Mouse (Mus musculus) heart, adult 2 months (tissue): ENCODE data around the gene Fkbp10. TPM values are rescaled to one million over a fixed set of nuclear protein-coding genes. Genes with fewer than 3 reads are reported as not detected.
A peak's percentile ranks its signal among the peaks of the same experiment; 100 is the strongest.

Source experiments
- DNase-seq, 2 experiments: peaks; one replicate each; pipeline ENCODE4 v3.0.0; 2021
- H3K27ac ChIP-seq: fragments of 200-600 bp; 2 replicates; pipeline ENCODE4 v1.8.1; 2022
- H3K27me3 ChIP-seq: fragments of 200-500 bp; 2 replicates; pipeline ENCODE4 v1.6.1; 2012; ENCODE audit warnings: mild to moderate bottlenecking, low read length, inconsistent platforms, mixed read lengths; ENCODE audit not compliant: control insufficient read depth, insufficient read depth
- H3K36me3 ChIP-seq: fragments of 200-500 bp; 2 replicates; pipeline ENCODE4 v1.6.1; 2012; ENCODE audit warnings: low read length, inconsistent platforms; ENCODE audit not compliant: control insufficient read depth, insufficient read depth
- H3K4me1 ChIP-seq: fragments of 200-500 bp; 2 replicates; pipeline ENCODE4 v1.6.1; 2011; ENCODE audit warnings: low read length; ENCODE audit not compliant: control insufficient read depth, insufficient read depth
- H3K4me3 ChIP-seq: fragments of 200-600 bp; 2 replicates; pipeline ENCODE4 v1.8.1; 2022
- H3K79me2 ChIP-seq: fragments of 200-500 bp; replicated peaks from 2 replicates; pipeline ENCODE4 v1.6.1; 2012; ENCODE audit warnings: mild to moderate bottlenecking, inconsistent platforms, low read length, moderate library complexity, mixed read lengths; ENCODE audit not compliant: control insufficient read depth, insufficient read depth
- H3K9ac ChIP-seq: fragments of 200-500 bp; 2 replicates; pipeline ENCODE4 v1.6.1; 2012; ENCODE audit warnings: low read depth, mild to moderate bottlenecking, control low read depth, inconsistent platforms, low read length, mixed read lengths
- CTCF ChIP-seq: fragments of 200-600 bp; IDR thresholded peaks from 2 replicates; pipeline ENCODE4 v1.8.1; 2022; ENCODE audit warnings: antibody characterized with exemption, mild to moderate bottlenecking, moderate library complexity
- EP300 ChIP-seq: fragments of 200-500 bp; IDR thresholded peaks from 2 replicates; pipeline ENCODE4 v1.6.1; 2011; ENCODE audit warnings: low read depth, low read length, control low read depth; ENCODE audit not compliant: insufficient read depth
- POLR2A ChIP-seq: fragments of 200-500 bp; IDR thresholded peaks from 2 replicates; pipeline ENCODE4 v1.6.1; 2011; ENCODE audit warnings: mild to moderate bottlenecking, low read depth, low read length, control low read depth; ENCODE audit not compliant: insufficient read depth
- WGBS: fragments of 180-500 bp; shearing (Covaris S2); methylation state at CpG from one replicate; pipeline ENCODE4 v1.1.7; 2018; 5-methylcytosine and 5-hydroxymethylcytosine counted together
- intact Hi-C: fragments of 180-260 bp; cut with DNase I; formaldehyde crosslinking; loops from one replicate; pipeline ENCODE4 v1.15.1; 2025
- long read RNA-seq: library from polyadenylated mRNA; stranded (forward); transcript quantifications from one replicate; pipeline ENCODE4 v2.0.0, GENCODE M21; 2021
- polyA plus RNA-seq: library from polyadenylated mRNA; depleted of rRNA; stranded (reverse); fragments of >200 nt; gene quantifications from 2 replicates; pipeline ENCODE4 v1.2.3, GENCODE M21; 2012; rRNA removed
- total RNA-seq, 2 experiments: library from RNA; stranded (reverse); gene quantifications; 2 replicates each; pipeline ENCODE4 v1.2.3; 2021

The Fkbp10 gene
- total RNA-seq (1 to 10 TPM; 7.4 to 7.5 TPM), polyA plus RNA-seq (24.8 and 35.6 TPM in 2 replicates)
- long read RNA-seq, partial matches to known transcripts, result 2 of 6 reads
- long read RNA-seq, other reads (novel, unspliced or antisense), result 0 of 6 reads

- TF ChIP-seq CTCF (no peak), POLR2A (peak; percentile 59), EP300 (no peak)
- no peaks in the 10 kb centered on the region for H3K27me3 ChIP-seq
- intact Hi-C loops, result no loop called here
- under 1% methylated on average over 31 of the region's 31 CpGs for WGBS
- DNase-seq, result peak; percentile 74 to 76
- H3K27ac ChIP-seq, result peak within 1 kb of the TSS; percentile 90
- H3K4me3 ChIP-seq, result peak within 1 kb of the TSS; percentile 79
- no peaks in the 10 kb centered on the region for H3K36me3 ChIP-seq
- H3K79me2 ChIP-seq, result no peaks in the 10 kb centered on the region
- peaks cover 7% of the 10 kb centered on the region for H3K4me1 ChIP-seq
- peak within 1 kb of the TSS; percentile 85 for H3K9ac ChIP-seq
Observed at GRCm38 (mm10) chr11:100414914-100415822, at the start of gene Fkbp10. Gene Fkbp10 (plus strand): TSS chr11:100415697.

- Histone ChIP-seq H3K4me3 (no peak overlapping the region), H3K27me3 (no peaks in the 10 kb centered on the region), H3K4me1 (peaks cover 9% of the 10 kb centered on the region), H3K9ac (no peak overlapping the region), H3K27ac (no peak overlapping the region; the same call in 1 of the 2 replicates), H3K79me2 (no peaks in the 10 kb centered on the region), H3K36me3 (peaks cover 5% of the 10 kb centered on the region; the same call in 1 of the 2 replicates)
- TF ChIP-seq POLR2A (no peak), EP300 (no peak)
- intact Hi-C loops, result loop anchor here (2.0 kb wide), 1 partner anchor 18 kb away; no protein-coding TSS in a partner anchor
- DNase-seq, result no peak
- WGBS, result 62% methylated on average over 7 of the region's 7 CpGs
Observed at GRCm38 (mm10) chr11:100369145-100369544, 46.4 kb upstream of the Fkbp10 start.

GRCm38 (mm10) chr11:100369822-100370221 is 45.7 kb upstream of the Fkbp10 start:
- Histone ChIP-seq H3K4me1 (peaks cover 9% of the 10 kb centered on the region), H3K27me3 (no peaks in the 10 kb centered on the region), H3K36me3 (peaks cover 5% of the 10 kb centered on the region; the same call in 1 of the 2 replicates), H3K9ac (no peak overlapping the region), H3K4me3 (no peak overlapping the region), H3K27ac (peak overlapping the region; percentile 5; the same call in 1 of the 2 replicates), H3K79me2 (no peaks in the 10 kb centered on the region)
- 43% methylated on average over 8 of the region's 8 CpGs for WGBS
- TF ChIP-seq POLR2A, result no peak
- TF ChIP-seq CTCF, result no peak
- TF ChIP-seq EP300, result no peak
- no peak for DNase-seq
- intact Hi-C loops, result loop anchor here (2.0 kb wide), 1 partner anchor 17 kb away; no protein-coding TSS in a partner anchor

GRCm38 (mm10) chr11:100371981-100372558 is 43.4 kb upstream of the Fkbp10 start:
- Histone ChIP-seq H3K4me3 (no peak overlapping the region), H3K36me3 (peaks cover 17% of the 10 kb centered on the region), H3K27ac (no peak overlapping the region), H3K79me2 (no peaks in the 10 kb centered on the region; the same call in 1 of the 2 replicates), H3K9ac (no peak overlapping the region), H3K27me3 (no peaks in the 10 kb centered on the region), H3K4me1 (peaks cover 19% of the 10 kb centered on the region)
- WGBS, result 77% methylated on average over 8 of the region's 8 CpGs
- intact Hi-C loops, result no loop called here
- no peak for DNase-seq
- TF ChIP-seq CTCF (no peak), EP300 (no peak), POLR2A (no peak)

GRCm38 (mm10) chr11:100375127-100375526 is 40.4 kb upstream of the Fkbp10 start:
- Histone ChIP-seq H3K9ac (no peak overlapping the region), H3K79me2 (no peaks in the 10 kb centered on the region; the same call in 1 of the 2 replicates), H3K36me3 (peaks cover 24% of the 10 kb centered on the region), H3K4me3 (no peak overlapping the region), H3K27me3 (no peaks in the 10 kb centered on the region), H3K27ac (peak overlapping the region; percentile 65), H3K4me1 (peaks cover 20% of the 10 kb centered on the region)
- 91% methylated on average over 9 of the region's 9 CpGs for whole genome bisulfite sequencing
- intact Hi-C loops, result no loop called here
- TF ChIP-seq EP300, result no peak
- TF ChIP-seq POLR2A, result no peak
- no peak for TF ChIP-seq CTCF
- DNase-seq, result no peak
